Mouse (Mus musculus) midbrain, embryonic 16.5 days (tissue): ENCODE measurements around the gene Adap1. TPM values are rescaled to one million over a fixed set of nuclear protein-coding genes. Genes with fewer than 3 reads are reported as not detected.

Source experiments
- ATAC-seq: fragments of 200-750 bp; cut with Nextera tagmentation; 2 replicates; pipeline ENCODE4 v1.8.0; 2017; ENCODE audit warnings: moderate TSS enrichment
- H3K27ac ChIP-seq: fragments of 300-500 bp; sonication (generic); 2 replicates; pipeline ENCODE4 v1.5.1; 2014; ENCODE audit warnings: mild to moderate bottlenecking, low read length, mixed read lengths
- H3K27me3 ChIP-seq: fragments of 300-500 bp; sonication (generic); 2 replicates; pipeline ENCODE4 v1.6.1; 2014; ENCODE audit warnings: low read depth, low read length, mixed read lengths; ENCODE audit not compliant: control insufficient read depth, insufficient read depth
- H3K36me3 ChIP-seq: fragments of 300-500 bp; sonication (generic); 2 replicates; pipeline ENCODE4 v1.6.1; 2014; ENCODE audit warnings: mild to moderate bottlenecking, low read length, moderate library complexity, mixed read lengths; ENCODE audit not compliant: control insufficient read depth, insufficient read depth
- H3K4me1 ChIP-seq: fragments of 300-500 bp; sonication (generic); 2 replicates; pipeline ENCODE4 v1.6.1; 2014; ENCODE audit warnings: mild to moderate bottlenecking, low read length, mixed read lengths; ENCODE audit not compliant: control insufficient read depth, insufficient read depth
- H3K4me2 ChIP-seq: fragments of 300-500 bp; sonication (generic); 2 replicates; pipeline ENCODE4 v1.6.1; 2014; ENCODE audit warnings: mild to moderate bottlenecking, low read length, mixed read lengths
- H3K4me3 ChIP-seq: fragments of 300-500 bp; sonication (generic); 2 replicates; pipeline ENCODE4 v1.5.1; 2014; ENCODE audit warnings: low read depth, mild to moderate bottlenecking, low read length, moderate library complexity, mixed read lengths
- H3K9ac ChIP-seq: fragments of 300-500 bp; sonication (generic); 2 replicates; pipeline ENCODE4 v1.6.1; 2014; ENCODE audit warnings: low read depth, low read length, mixed read lengths
- H3K9me3 ChIP-seq: fragments of 300-500 bp; sonication (generic); replicated peaks from 2 replicates; pipeline ENCODE4 v1.6.1; 2014; ENCODE audit warnings: mild to moderate bottlenecking, low read length, mixed read lengths; ENCODE audit not compliant: control insufficient read depth, poor library complexity, severe bottlenecking
- WGBS: fragments of 180-500 bp; shearing (Covaris S2); extraction: QIAGEN DNeasy Blood & Tissue Kit; methylation state at CpG from one replicate; pipeline ENCODE4 v1.1.7; 2014; 5-methylcytosine and 5-hydroxymethylcytosine counted together
- polyA plus RNA-seq: library from polyadenylated mRNA; unstranded; fragments of >200 nt; fragmentation: Nextera tagmentation; extraction: Ambion mirVana; gene quantifications from 2 replicates; pipeline ENCODE4 v1.2.1, GENCODE M21; 2015

The Adap1 gene
- polyA plus RNA-seq, 1 experiment from 2014 or later: 68.5 TPM

- H3K27me3 ChIP-seq: peaks cover 8% of the 10 kb centered on the region; the same call in 1 of the 2 replicates
- no peak overlapping the region for H3K4me2 ChIP-seq
- no peaks in the 10 kb centered on the region for H3K36me3 ChIP-seq
- no peak overlapping the region for H3K4me3 ChIP-seq
- 85% methylated on average over 6 of the region's 6 CpGs for WGBS
- H3K9me3 ChIP-seq: no peaks in the 10 kb centered on the region
- no peak for ATAC-seq
- no peak overlapping the region for H3K27ac ChIP-seq
- peaks cover 15% of the 10 kb centered on the region for H3K4me1 ChIP-seq
- no peak overlapping the region for H3K9ac ChIP-seq
These were observed 4.1 kb downstream of the Adap1 start for GRCm38 (mm10) chr5:139321331-139321730.

DNA sequence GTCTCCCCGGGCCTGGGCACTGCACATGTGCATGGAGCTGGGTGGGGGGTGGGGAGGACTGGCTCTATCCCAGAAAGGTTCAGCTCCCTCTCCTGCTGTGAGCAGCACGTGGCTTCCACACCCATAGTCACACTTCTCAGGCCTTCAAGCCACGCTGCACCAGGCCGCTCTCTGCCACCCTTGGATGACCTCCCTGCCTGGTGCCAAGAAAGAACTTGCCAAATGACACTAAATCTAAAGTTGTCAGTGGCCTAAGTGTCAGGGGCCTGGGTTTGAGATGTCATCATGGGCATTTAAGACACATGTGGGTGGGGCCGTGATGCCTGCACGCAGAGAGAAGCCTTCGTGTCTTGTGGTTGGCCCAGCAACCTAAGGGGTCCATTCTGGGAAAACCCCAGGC lies 5.0 kb downstream of the Adap1 start:
- Histone ChIP-seq H3K36me3 (no peaks in the 10 kb centered on the region), H3K27me3 (peaks cover 5% of the 10 kb centered on the region; the same call in 1 of the 2 replicates), H3K27ac (no peak overlapping the region), H3K4me1 (peaks cover 12% of the 10 kb centered on the region), H3K4me2 (no peak overlapping the region), H3K4me3 (no peak overlapping the region), H3K9me3 (no peaks in the 10 kb centered on the region), H3K9ac (no peak overlapping the region)
- 79% methylated on average over 7 of the region's 7 CpGs for WGBS
- no peak for ATAC-seq

- no peak overlapping the region for H3K27ac ChIP-seq
- 64% methylated on average over 21 of the region's 21 CpGs for WGBS
- H3K9ac ChIP-seq: no peak overlapping the region
- ATAC-seq: no peak
- H3K36me3 ChIP-seq: no peaks in the 10 kb centered on the region
- no peak overlapping the region for H3K4me3 ChIP-seq
- H3K4me1 ChIP-seq: no peaks in the 10 kb centered on the region
- H3K27me3 ChIP-seq: no peaks in the 10 kb centered on the region
- H3K4me2 ChIP-seq: no peak overlapping the region
- no peaks in the 10 kb centered on the region for H3K9me3 ChIP-seq
These were observed 7.5 kb downstream of the Adap1 start for GRCm38 (mm10) chr5:139317751-139318504.

DNA sequence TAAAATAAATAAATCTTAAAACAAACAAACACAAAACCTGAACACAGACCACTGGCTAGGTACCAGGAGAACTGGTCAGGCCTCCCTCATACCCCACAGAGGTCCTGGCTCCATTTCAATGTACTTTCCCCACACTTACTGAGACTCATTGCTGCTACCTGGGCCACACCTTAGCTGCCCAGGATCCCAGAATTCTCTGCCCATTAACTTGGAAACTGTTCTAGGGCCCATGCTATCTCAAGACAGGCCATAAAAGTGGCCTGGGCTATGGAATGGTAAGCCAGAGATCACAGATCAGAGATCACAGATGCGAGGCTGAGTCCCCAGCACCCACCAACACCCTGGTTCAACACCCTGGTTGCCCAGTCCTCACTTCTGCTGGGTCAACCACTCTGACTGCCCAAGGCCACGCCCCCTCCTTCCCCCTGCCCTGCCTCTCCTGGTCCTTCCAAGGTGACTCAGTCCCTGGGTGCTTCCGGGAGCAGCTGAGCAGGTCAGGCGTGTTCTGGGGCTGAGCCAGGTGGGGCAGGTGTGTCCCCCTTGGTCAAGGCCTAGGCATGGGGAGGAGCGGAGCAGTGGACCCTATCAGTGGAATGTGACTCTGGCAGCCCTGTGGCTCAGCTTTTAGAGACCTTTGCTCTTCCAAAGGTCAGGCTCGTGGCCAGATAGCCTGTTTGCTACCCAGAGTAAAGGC lies 8.3 kb downstream of the Adap1 start:
- Histone ChIP-seq H3K27me3 (no peaks in the 10 kb centered on the region), H3K9ac (no peak overlapping the region), H3K9me3 (no peaks in the 10 kb centered on the region), H3K4me1 (no peaks in the 10 kb centered on the region), H3K27ac (no peak overlapping the region), H3K36me3 (no peaks in the 10 kb centered on the region), H3K4me2 (no peak overlapping the region), H3K4me3 (no peak overlapping the region)
- WGBS: 74% methylated on average over 6 of the region's 6 CpGs
- no peak for ATAC-seq

- H3K9ac ChIP-seq: no peak overlapping the region
- WGBS: 85% methylated on average over 12 of the region's 12 CpGs
These were observed 10.3 kb downstream of the Adap1 start for GRCm38 (mm10) chr5:139314941-139315642.

GRCm38 (mm10) chr5:139313536-139313935 lies 11.9 kb downstream of the Adap1 start:
- Histone ChIP-seq H3K9ac (no peak overlapping the region), H3K36me3 (no peaks in the 10 kb centered on the region), H3K27ac (no peak overlapping the region), H3K9me3 (no peaks in the 10 kb centered on the region), H3K4me1 (no peaks in the 10 kb centered on the region), H3K4me3 (no peak overlapping the region), H3K27me3 (no peaks in the 10 kb centered on the region), H3K4me2 (no peak overlapping the region)
- 95% methylated on average over 9 of the region's 9 CpGs for WGBS
- no peak for ATAC-seq

More at GRCm38 (mm10) chr5:139314941-139315642, 10.3 kb downstream of the Adap1 start:
- no peaks in the 10 kb centered on the region for H3K36me3 ChIP-seq
- H3K27ac ChIP-seq: no peak overlapping the region
- no peak for ATAC-seq
- H3K9me3 ChIP-seq: no peaks in the 10 kb centered on the region
- H3K4me3 ChIP-seq: no peak overlapping the region
- no peaks in the 10 kb centered on the region for H3K4me1 ChIP-seq
- no peaks in the 10 kb centered on the region for H3K27me3 ChIP-seq
- no peak overlapping the region for H3K4me2 ChIP-seq

GRCm38 (mm10) chr5:139311822-139312221 lies 13.6 kb downstream of the Adap1 start:
- H3K4me1 ChIP-seq: no peaks in the 10 kb centered on the region
- 87% methylated on average over 9 of the region's 9 CpGs for WGBS
- no peaks in the 10 kb centered on the region for H3K27me3 ChIP-seq
- no peak for ATAC-seq
- no peak overlapping the region for H3K27ac ChIP-seq
- H3K9me3 ChIP-seq: no peaks in the 10 kb centered on the region
- H3K36me3 ChIP-seq: no peaks in the 10 kb centered on the region
- H3K4me3 ChIP-seq: no peak overlapping the region
- no peak overlapping the region for H3K9ac ChIP-seq
- H3K4me2 ChIP-seq: no peak overlapping the region

DNA sequence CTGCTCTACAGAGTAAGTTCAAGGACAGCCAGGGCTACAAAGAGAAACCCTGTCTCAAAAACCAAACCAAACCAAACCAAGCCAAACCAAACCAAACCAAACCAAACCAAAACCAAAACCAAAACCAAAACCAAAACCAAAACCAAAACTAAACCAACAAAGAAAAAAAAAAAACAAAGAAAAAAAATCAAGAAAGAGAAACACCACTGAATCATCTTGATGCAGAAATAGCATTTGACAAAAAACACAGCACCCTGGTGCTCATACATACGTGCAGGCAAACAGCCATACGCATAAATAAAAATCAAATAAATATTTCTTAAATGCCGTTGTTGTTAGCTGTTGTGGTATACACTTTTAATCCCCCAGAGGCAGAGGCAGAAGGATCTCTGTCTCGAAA lies 14.9 kb downstream of the Adap1 start:
- no peak overlapping the region for H3K4me2 ChIP-seq
- WGBS: 87% methylated on average over 4 of the region's 4 CpGs
- H3K27me3 ChIP-seq: no peaks in the 10 kb centered on the region
- no peak overlapping the region for H3K4me3 ChIP-seq
- ATAC-seq: no peak
- H3K9me3 ChIP-seq: no peaks in the 10 kb centered on the region
- no peaks in the 10 kb centered on the region for H3K36me3 ChIP-seq
- no peaks in the 10 kb centered on the region for H3K4me1 ChIP-seq
- no peak overlapping the region for H3K27ac ChIP-seq
- no peak overlapping the region for H3K9ac ChIP-seq

DNA sequence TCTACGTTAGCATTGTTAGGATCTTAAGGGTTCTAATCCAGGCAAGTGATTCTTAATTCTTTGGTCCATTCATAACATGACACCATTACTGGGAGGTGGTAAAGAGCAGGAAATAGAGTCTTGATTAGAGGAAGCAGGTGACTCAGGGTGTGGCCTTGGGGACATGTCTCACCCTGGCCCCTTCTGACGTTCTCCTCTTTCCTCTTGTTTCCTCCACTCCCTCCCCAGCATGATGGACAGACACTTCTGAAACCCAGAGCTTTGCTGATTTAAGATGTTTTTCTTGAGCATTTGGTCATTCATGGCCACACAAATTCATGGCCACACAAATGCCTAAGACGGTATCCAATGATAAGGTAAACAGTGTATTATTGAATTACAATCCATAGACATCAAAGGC lies 15.5 kb downstream of the Adap1 start:
- Histone ChIP-seq H3K27me3 (no peaks in the 10 kb centered on the region), H3K27ac (no peak overlapping the region), H3K9ac (no peak overlapping the region), H3K9me3 (no peaks in the 10 kb centered on the region), H3K4me2 (no peak overlapping the region), H3K36me3 (no peaks in the 10 kb centered on the region), H3K4me1 (no peaks in the 10 kb centered on the region), H3K4me3 (no peak overlapping the region)
- WGBS: 81% methylated on average over 3 of the region's 3 CpGs
- no peak for ATAC-seq
